Mouse (Mus musculus) G1E-ER4 (cell line): ENCODE measurements around the gene Men1. TPM values are rescaled to one million over a fixed set of nuclear protein-coding genes. Genes with fewer than 3 reads are reported as not detected.

ENCODE experiments used
- GATA1 ChIP-seq: IDR thresholded peaks from one replicate; pipeline ENCODE4 v1.8.0; 2012; ENCODE audit warnings: low read length, inconsistent platforms
- polyA plus RNA-seq: library from polyadenylated mRNA; stranded (reverse); fragments of >175 nt; gene quantifications from 2 replicates; pipeline ENCODE4 v1.2.3, GENCODE M21; 2012

Men1 gene
- polyA plus RNA-seq, 1 experiment: 188 TPM

- TF ChIP-seq GATA1: no peak
Observed at GRCm38 (mm10) chr19:6364842-6365241, 30.1 kb downstream of the Men1 start.

GRCm38 (mm10) chr19:6370175-6370574 is 35.4 kb downstream of the Men1 start:
- no peak for TF ChIP-seq GATA1

- no peak for TF ChIP-seq GATA1
Observed at GRCm38 (mm10) chr19:6372433-6372832, 37.7 kb downstream of the Men1 start.

GRCm38 (mm10) chr19:6373539-6374400 is 39.0 kb downstream of the Men1 start:
- no peak for TF ChIP-seq GATA1

GRCm38 (mm10) chr19:6374571-6374970 is 39.8 kb downstream of the Men1 start:
- TF ChIP-seq GATA1: no peak

GRCm38 (mm10) chr19:6375423-6376254 is 40.9 kb downstream of the Men1 start:
- TF ChIP-seq GATA1: no peak

- TF ChIP-seq GATA1: no peak
Observed at GRCm38 (mm10) chr19:6376255-6376564, 41.4 kb downstream of the Men1 start.

- no peak for TF ChIP-seq GATA1
Observed at GRCm38 (mm10) chr19:6376643-6377042, 41.9 kb downstream of the Men1 start.

GRCm38 (mm10) chr19:6377327-6378040 is 42.7 kb downstream of the Men1 start:
- no peak for TF ChIP-seq GATA1

- no peak for TF ChIP-seq GATA1
Observed at GRCm38 (mm10) chr19:6380411-6381166, 45.8 kb downstream of the Men1 start.

GRCm38 (mm10) chr19:6381238-6381637 is 46.5 kb downstream of the Men1 start:
- no peak for TF ChIP-seq GATA1

GRCm38 (mm10) chr19:6382323-6382924 is 47.6 kb downstream of the Men1 start:
- no peak for TF ChIP-seq GATA1

- TF ChIP-seq GATA1: no peak
Observed at GRCm38 (mm10) chr19:6383470-6383869, 48.7 kb downstream of the Men1 start.

GRCm38 (mm10) chr19:6384128-6384527 is 49.3 kb downstream of the Men1 start, which contains the start of gene Pygm:
TSS of gene Pygm (plus strand) at chr19:6384399.
- TF ChIP-seq GATA1: no peak

GRCm38 (mm10) chr19:6384954-6385353 is 50.2 kb downstream of the Men1 start:
- TF ChIP-seq GATA1: no peak
